Mouse (Mus musculus): Measurements from ENCODE around the gene Rpf1. TPM values are rescaled to one million over a fixed set of nuclear protein-coding genes. Genes with fewer than 3 reads are reported as not detected.

The Rpf1 gene
- polyA plus RNA-seq, 1 experiment from 2014 or later, result 60.3 TPM

DNA sequence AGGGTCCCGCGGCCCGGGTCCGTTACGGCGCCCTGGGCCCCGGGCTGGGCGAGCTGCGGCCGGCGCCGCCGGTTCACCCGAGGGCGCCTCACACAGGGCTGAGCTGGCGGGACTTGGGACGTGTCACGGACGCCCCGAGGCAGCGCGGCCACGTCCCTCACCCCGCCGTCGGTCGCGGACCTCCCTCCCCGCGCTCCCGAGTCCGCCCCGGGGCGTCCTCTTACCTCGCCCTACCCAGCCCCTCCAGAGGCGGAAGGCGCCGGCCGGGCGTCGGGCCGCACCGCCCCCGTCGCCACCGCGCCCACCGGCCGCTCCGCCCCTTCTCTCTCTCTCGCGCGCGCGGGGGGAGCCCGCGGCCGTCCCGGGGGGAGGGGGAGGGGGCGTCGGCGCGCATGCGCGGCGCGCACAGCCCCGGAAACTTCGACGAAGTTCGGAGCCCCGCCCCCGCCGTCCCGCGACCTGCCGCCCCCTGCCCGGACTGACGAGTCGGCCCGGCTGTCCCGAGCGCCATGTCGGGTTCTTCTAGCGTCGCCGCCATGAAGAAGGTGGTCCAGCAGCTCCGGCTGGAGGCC lies 21.7 kb downstream of the Rpf1 start, which contains the start of the genes Spata1 and Gng5:
Spata1 (minus strand) TSS at position 323 of the 572 bp plus-strand sequence.
Gng5 (plus strand) TSS at position 377 of the 572 bp plus-strand sequence.
- peak within 1 kb of the TSS; percentile 74 for H3K4me2 ChIP-seq
- H3K9ac ChIP-seq, result peak within 1 kb of the TSS; percentile 84
- ATAC-seq (replicated peaks; ENCODE audit: low FRiP score), result peak; percentile 96
- H3K36me3 ChIP-seq, result peaks cover 16% of the 10 kb centered on the region
- no peaks in the 10 kb centered on the region for H3K9me3 ChIP-seq (replicated peaks)
- peak within 1 kb of the TSS; percentile 96 for H3K27ac ChIP-seq
- peaks cover 27% of the 10 kb centered on the region for H3K4me1 ChIP-seq
- peak within 1 kb of the TSS; percentile 88 for H3K4me3 ChIP-seq (replicated peaks)
- no peaks in the 10 kb centered on the region for H3K27me3 ChIP-seq
- under 1% methylated on average over 54 of the region's 88 CpGs for WGBS

DNA sequence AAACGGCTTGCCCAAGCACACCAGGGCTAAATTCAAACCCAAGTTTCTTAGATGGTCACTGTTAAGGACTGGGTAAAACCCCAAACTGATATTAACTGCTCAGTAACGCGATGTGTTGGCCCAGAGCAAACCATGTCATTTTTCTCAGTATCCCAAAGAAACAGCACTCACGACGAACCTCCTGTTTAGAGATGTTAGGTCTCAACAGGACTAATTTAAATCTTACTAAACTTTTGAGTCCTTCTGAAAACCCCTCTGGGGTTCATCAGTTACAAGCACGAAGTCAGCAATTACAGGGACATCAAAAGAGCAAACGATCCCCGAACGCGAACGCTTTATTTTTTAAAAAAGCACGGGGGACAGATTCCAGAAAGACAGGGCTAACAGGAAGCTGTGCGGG lies 22.2 kb downstream of the Rpf1 start:
- Histone ChIP-seq H3K4me1 (peaks cover 27% of the 10 kb centered on the region), H3K27me3 (no peaks in the 10 kb centered on the region), H3K27ac (peak overlapping the region; percentile 96), H3K9me3 (replicated peaks) (no peaks in the 10 kb centered on the region), H3K36me3 (peaks cover 13% of the 10 kb centered on the region), H3K4me3 (replicated peaks) (peak overlapping the region; percentile 88), H3K9ac (peak overlapping the region; percentile 84), H3K4me2 (peak overlapping the region; percentile 74)
- no peak for ATAC-seq (replicated peaks; ENCODE audit: low FRiP score)
- 3% methylated on average over 13 of the region's 13 CpGs for WGBS

DNA sequence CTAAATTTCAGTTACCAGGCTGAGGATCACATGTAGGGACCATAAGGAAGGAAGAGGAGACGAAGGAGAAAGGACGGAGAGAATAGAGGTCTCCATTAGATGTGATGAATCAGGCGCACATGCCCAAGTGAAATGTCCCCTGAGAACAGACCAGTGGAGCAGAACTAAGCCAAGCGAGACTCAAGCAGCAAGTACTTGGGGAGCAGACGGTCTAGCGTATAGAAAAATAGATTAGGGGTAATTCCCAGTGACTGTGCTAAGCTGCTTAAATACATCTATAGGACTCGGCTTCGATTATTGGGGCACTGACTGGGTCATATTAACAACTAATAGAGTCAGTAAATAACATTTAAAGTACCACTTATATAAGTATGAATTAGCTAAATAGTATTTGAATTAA lies 26.3 kb downstream of the Rpf1 start:
- no peak for ATAC-seq (replicated peaks; ENCODE audit: low FRiP score)
- WGBS, result 72% methylated on average over 8 of the region's 8 CpGs
- no peak overlapping the region for H3K4me3 ChIP-seq (replicated peaks)

DNA sequence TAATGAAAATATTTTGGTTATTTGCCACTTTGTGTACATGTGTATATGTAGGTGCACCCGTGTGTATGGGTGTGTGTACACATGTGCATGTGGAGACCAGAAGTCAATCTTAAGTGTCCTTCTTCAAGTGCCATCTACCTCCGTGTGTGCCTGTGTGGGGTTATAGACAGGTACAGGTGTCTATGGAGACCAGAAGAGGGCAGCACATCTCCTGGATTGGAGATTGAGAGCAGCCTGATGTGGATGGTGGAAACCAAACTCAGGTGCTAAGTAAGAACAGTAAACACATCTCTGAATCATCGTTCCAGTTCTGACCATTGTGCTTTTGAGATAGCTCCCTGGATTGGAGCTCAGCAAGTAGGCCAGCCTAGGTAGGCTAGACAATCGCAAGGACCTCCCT lies 34.8 kb downstream of the Rpf1 start:
- H3K27me3 ChIP-seq, result no peaks in the 10 kb centered on the region
- H3K4me2 ChIP-seq, result no peak overlapping the region
- H3K4me3 ChIP-seq (replicated peaks), result no peak overlapping the region
- ATAC-seq (replicated peaks; ENCODE audit: low FRiP score), result no peak
- H3K36me3 ChIP-seq, result no peaks in the 10 kb centered on the region
- WGBS, result 81% methylated on average over 4 of the region's 4 CpGs
- no peak overlapping the region for H3K9ac ChIP-seq
- H3K27ac ChIP-seq, result no peak overlapping the region
- H3K4me1 ChIP-seq, result no peaks in the 10 kb centered on the region
- H3K9me3 ChIP-seq (replicated peaks), result no peaks in the 10 kb centered on the region

More for the DNA sequence above, 26.3 kb downstream of the Rpf1 start:
- Histone ChIP-seq H3K36me3 (no peaks in the 10 kb centered on the region), H3K27ac (no peak overlapping the region), H3K9ac (no peak overlapping the region), H3K4me2 (no peak overlapping the region), H3K4me1 (peaks cover 5% of the 10 kb centered on the region), H3K27me3 (no peaks in the 10 kb centered on the region), H3K9me3 (replicated peaks) (no peaks in the 10 kb centered on the region)

DNA sequence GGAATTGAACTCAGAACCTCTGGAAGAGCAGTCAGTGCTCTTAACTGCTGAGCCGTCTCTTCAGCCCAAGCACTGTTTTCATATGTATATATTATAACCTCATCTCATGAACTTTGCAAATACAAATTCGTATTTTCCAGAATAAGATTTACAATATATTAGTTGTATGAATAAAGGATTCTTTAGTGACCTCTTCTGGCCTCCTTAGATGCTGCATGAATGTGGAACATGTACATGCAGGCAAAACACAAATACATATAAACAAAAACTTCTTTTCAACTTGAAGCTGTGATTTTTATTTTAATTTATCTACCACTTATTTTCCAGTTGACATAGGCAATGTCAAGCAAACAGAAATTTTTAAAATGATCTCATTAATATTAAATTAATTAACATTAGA lies 39.2 kb downstream of the Rpf1 start:
- no peak overlapping the region for H3K27ac ChIP-seq
- H3K27me3 ChIP-seq, result no peaks in the 10 kb centered on the region
- WGBS, result 72% methylated on average over 2 of the region's 2 CpGs
- no peak overlapping the region for H3K9ac ChIP-seq
- H3K36me3 ChIP-seq, result no peaks in the 10 kb centered on the region
- H3K4me3 ChIP-seq (replicated peaks), result no peak overlapping the region
- no peak for ATAC-seq (replicated peaks; ENCODE audit: low FRiP score)
- H3K4me2 ChIP-seq, result no peak overlapping the region
- no peaks in the 10 kb centered on the region for H3K9me3 ChIP-seq (replicated peaks)
- H3K4me1 ChIP-seq, result no peaks in the 10 kb centered on the region

DNA sequence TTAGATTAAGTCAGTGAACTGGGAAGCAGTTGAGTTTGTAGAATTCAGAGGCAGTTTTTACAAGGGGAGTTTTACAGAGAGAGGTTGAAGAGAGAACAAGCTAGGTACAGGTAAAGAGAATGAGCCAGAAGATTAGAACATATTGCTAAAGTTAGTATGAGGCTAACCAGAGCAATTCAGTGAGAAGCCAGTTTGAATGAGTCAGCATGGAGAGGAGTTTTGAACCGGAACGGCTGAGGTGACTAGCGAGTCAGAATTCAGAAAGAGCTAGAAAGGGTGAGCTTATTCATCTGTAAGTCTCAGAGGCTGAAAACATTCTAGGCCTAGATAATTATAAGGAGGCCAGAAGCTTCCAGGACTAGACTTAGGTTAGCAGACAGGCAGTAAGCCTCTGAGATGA lies 46.8 kb downstream of the Rpf1 start:
- Histone ChIP-seq H3K4me3 (replicated peaks) (no peak overlapping the region), H3K36me3 (no peaks in the 10 kb centered on the region), H3K27me3 (no peaks in the 10 kb centered on the region), H3K9me3 (replicated peaks) (no peaks in the 10 kb centered on the region), H3K9ac (no peak overlapping the region), H3K27ac (no peak overlapping the region), H3K4me1 (no peaks in the 10 kb centered on the region), H3K4me2 (no peak overlapping the region)
- no peak for ATAC-seq (replicated peaks; ENCODE audit: low FRiP score)
- WGBS, result 83% methylated on average over 3 of the region's 3 CpGs

DNA sequence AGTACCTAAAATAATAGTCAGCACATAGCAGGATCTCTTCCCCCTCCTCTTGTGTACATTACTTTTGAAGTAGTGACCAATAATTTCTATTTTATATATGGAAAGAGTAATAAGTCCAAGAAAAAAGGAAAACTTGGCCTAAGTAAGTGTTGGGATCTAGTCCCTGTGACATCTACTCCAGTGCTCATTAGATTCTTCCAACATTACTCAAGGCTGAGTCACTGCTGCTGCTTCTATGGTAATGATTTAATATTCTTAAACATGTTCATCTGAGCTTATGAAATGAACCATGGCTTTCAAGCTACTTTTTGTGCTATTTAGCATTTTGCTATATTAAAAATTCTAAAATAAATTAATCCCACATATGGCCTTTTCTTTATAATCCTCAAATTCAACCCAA lies 47.5 kb downstream of the Rpf1 start:
- Histone ChIP-seq H3K4me2 (no peak overlapping the region), H3K36me3 (no peaks in the 10 kb centered on the region), H3K9ac (no peak overlapping the region), H3K27ac (no peak overlapping the region), H3K4me3 (replicated peaks) (no peak overlapping the region), H3K27me3 (no peaks in the 10 kb centered on the region), H3K9me3 (replicated peaks) (no peaks in the 10 kb centered on the region), H3K4me1 (no peaks in the 10 kb centered on the region)
- ATAC-seq (replicated peaks; ENCODE audit: low FRiP score), result no peak

DNA sequence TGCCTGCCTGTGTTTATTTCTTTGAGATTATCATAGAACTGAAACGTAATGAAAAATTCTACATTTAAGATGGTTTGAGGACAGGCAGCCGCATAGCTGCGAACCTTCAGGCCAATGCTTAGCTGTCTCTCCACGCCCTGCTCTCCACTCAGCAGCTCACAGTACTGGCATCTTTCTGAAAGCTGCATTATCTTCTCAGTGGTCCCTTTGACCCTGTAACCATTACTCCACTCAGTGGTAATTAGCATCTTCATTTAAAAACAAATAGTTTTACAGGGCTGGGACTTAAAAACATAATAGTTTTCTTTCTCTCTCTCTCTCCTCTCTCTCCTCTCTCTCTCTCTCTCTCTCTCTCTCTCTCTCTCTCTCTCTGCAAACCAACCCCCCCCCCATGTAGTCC lies 48.6 kb downstream of the Rpf1 start:
- 69% methylated on average over 4 of the region's 4 CpGs for WGBS

DNA sequence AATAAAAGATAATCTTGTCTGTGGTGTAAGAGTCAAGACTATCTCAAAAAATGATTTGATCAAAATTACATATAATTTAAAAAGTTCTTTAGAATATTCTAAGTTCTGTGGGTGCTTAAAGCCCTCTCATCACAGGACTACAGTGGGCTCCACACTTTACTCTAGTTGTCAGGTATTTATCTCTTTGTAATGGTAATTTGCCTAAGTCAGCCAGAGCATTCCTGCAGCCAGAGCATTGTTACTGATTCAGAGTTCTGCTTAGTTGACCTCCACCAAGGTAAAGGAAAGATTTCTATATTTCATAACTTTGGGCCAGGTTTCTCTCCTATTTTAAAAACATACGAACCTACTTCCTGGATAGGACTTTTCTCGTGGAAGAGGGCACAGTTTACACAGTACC lies 52.0 kb downstream of the Rpf1 start:
- no peak for ATAC-seq (replicated peaks; ENCODE audit: low FRiP score)
- no peak overlapping the region for H3K4me2 ChIP-seq
- H3K9ac ChIP-seq, result no peak overlapping the region
- no peaks in the 10 kb centered on the region for H3K36me3 ChIP-seq
- H3K9me3 ChIP-seq (replicated peaks), result no peaks in the 10 kb centered on the region
- H3K27me3 ChIP-seq, result no peaks in the 10 kb centered on the region
- WGBS, result 82% methylated on average over 2 of the region's 2 CpGs
- no peaks in the 10 kb centered on the region for H3K4me1 ChIP-seq
- H3K4me3 ChIP-seq (replicated peaks), result no peak overlapping the region
- H3K27ac ChIP-seq, result no peak overlapping the region

More for the DNA sequence above, 48.6 kb downstream of the Rpf1 start:
- no peak overlapping the region for H3K4me2 ChIP-seq
- H3K4me3 ChIP-seq (replicated peaks), result no peak overlapping the region
- no peaks in the 10 kb centered on the region for H3K27me3 ChIP-seq
- H3K27ac ChIP-seq, result no peak overlapping the region
- no peaks in the 10 kb centered on the region for H3K9me3 ChIP-seq (replicated peaks)
- H3K9ac ChIP-seq, result no peak overlapping the region
- no peaks in the 10 kb centered on the region for H3K36me3 ChIP-seq
- ATAC-seq (replicated peaks; ENCODE audit: low FRiP score), result no peak
- H3K4me1 ChIP-seq, result no peaks in the 10 kb centered on the region

DNA sequence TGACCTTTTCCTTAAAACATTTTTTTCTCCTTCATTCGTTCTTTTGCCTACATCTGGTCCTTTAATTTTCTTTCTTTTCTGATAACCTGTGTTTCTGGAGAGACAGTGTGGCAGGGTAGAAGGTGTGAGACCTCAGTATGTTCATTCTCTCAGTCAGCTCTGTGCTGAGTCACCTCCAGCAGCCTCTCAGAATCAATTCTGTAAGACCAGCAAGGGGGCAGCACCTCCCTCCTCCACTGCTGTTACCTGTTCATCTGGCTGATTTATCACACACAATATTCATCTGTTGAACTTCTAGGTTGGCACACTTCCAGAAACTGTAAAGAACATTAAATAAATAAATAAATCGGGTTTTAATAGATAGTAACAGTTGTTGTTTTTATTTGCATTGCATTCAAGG lies 58.3 kb downstream of the Rpf1 start:
- 64% methylated on average over 2 of the region's 2 CpGs for WGBS
- Histone ChIP-seq H3K9me3 (replicated peaks) (no peaks in the 10 kb centered on the region), H3K9ac (no peak overlapping the region), H3K27ac (no peak overlapping the region), H3K27me3 (no peaks in the 10 kb centered on the region), H3K4me1 (no peaks in the 10 kb centered on the region), H3K4me2 (no peak overlapping the region), H3K36me3 (peaks cover 10% of the 10 kb centered on the region; the same call in 1 of the 2 replicates), H3K4me3 (replicated peaks) (no peak overlapping the region)
- no peak for ATAC-seq (replicated peaks; ENCODE audit: low FRiP score)

Other genes starting within 250 kb of the Rpf1 start
- gene Ssx2ip, start 116.8 kb downstream of the Rpf1 start, polyA plus RNA-seq (2015; fragmentation: Nextera tagmentation; extraction: Ambion mirVana), result 23.7 and 24.2 TPM in 2 replicates
- gene Ctbs, start 71.6 kb downstream of the Rpf1 start, polyA plus RNA-seq (2015; fragmentation: Nextera tagmentation; extraction: Ambion mirVana), result 12.2 and 12.9 TPM in 2 replicates
- gene Spata1, start 21.7 kb downstream of the Rpf1 start, polyA plus RNA-seq (2015; fragmentation: Nextera tagmentation; extraction: Ambion mirVana), result 5.9 and 6.5 TPM in 2 replicates
- 951 and 1,101 TPM in 2 replicates for gene Gng5, start 21.6 kb downstream of the Rpf1 start, polyA plus RNA-seq (2015; fragmentation: Nextera tagmentation; extraction: Ambion mirVana)
- 0.88 TPM in 1 of 2 replicates, not detected in the other for gene Uox, start 49.0 kb upstream of the Rpf1 start, polyA plus RNA-seq (2015; fragmentation: Nextera tagmentation; extraction: Ambion mirVana)
- 0.08 TPM in 1 of 2 replicates, not detected in the other for gene Dnase2b, start 94.2 kb upstream of the Rpf1 start, polyA plus RNA-seq (2015; fragmentation: Nextera tagmentation; extraction: Ambion mirVana)
- not detected in 2 replicates for gene 4930503B20Rik, start 129.9 kb upstream of the Rpf1 start, polyA plus RNA-seq (2015; fragmentation: Nextera tagmentation; extraction: Ambion mirVana)
- gene Samd13, start 164.2 kb upstream of the Rpf1 start, polyA plus RNA-seq (2015; fragmentation: Nextera tagmentation; extraction: Ambion mirVana), result 0.86 and 0.96 TPM in 2 replicates

Measured in kidney, embryonic 15.5 days (tissue).